7 mouse cellular contexts compared by ENCODE assay signal in genomic region chrX:162158142-162158541, GRCm38 (mm10). TPM values are rescaled to one million over a fixed set of nuclear protein-coding genes. Genes with fewer than 3 reads are reported as not detected.
A peak's percentile ranks its signal among the peaks of the same experiment; 100 is the strongest.
DNase-seq lines count a peak whose midpoint lies in the region; ATAC-seq and TF ChIP-seq lines count a peak whose summit lies in the region.

No protein-coding gene starts in this region.

- H3K27me3 ChIP-seq in E14TG2a.4 (ENCODE audit: insufficient read depth, low read length), result peaks cover 35% of the 10 kb centered on the region
- peaks cover 10% of the 10 kb centered on the region; the same call in 1 of the 2 replicates for H3K27me3 ChIP-seq in heart, embryonic 15.5 days
- H3K27me3 ChIP-seq in stomach, embryonic 14.5 days (ENCODE audit: control insufficient read depth, insufficient read depth, low read length), result no peaks in the 10 kb centered on the region

- WGBS in heart, embryonic 15.5 days, result 25% methylated on average over 5 of the region's 5 CpGs
- 44% methylated on average over 5 of the region's 5 CpGs for WGBS in stomach, embryonic 14.5 days

- no peak for ATAC-seq in heart, embryonic 15.5 days (replicated peaks; ENCODE audit: insufficient number of reproducible peaks, insufficient read depth, low FRiP score, low read depth)
- no peak for ATAC-seq in stomach, embryonic 14.5 days (ENCODE audit: insufficient number of reproducible peaks, insufficient read depth, low FRiP score, low read depth)

- peak; percentile 1 for DNase-seq in adrenal gland, adult 8-10 months
- peak; percentile 65 for DNase-seq in kidney, postnatal 14 days
- no peak for DNase-seq in embryo, embryonic 10 days (ENCODE audit: low spot score)
- no peak for DNase-seq in thymus, postnatal 10 days (ENCODE audit: low spot score in 2 of 2)

- H3K27ac ChIP-seq in heart, embryonic 15.5 days, result no peak overlapping the region
- no peak overlapping the region for H3K27ac ChIP-seq in stomach, embryonic 14.5 days (ENCODE audit: low read length)

- H3K4me3 ChIP-seq in E14TG2a.4 (replicated peaks; ENCODE audit: low read length), result 0 out of 2 replicates have a peak overlapping the region, but pooled peaks have one; percentile 76
- peak overlapping the region; percentile 59 for H3K4me3 ChIP-seq in heart, embryonic 15.5 days
- H3K4me3 ChIP-seq in stomach, embryonic 14.5 days (ENCODE audit: low read depth, low read length), result peak overlapping the region; percentile 51

- no peak for TF ChIP-seq CTCF in E14TG2a.4 (conservative IDR thresholded peaks at IDR 0.05; ENCODE audit: low read length)

- H3K36me3 ChIP-seq in E14TG2a.4 (ENCODE audit: insufficient read depth, low read length), result no peaks in the 10 kb centered on the region
- no peaks in the 10 kb centered on the region for H3K36me3 ChIP-seq in heart, embryonic 15.5 days
- no peaks in the 10 kb centered on the region for H3K36me3 ChIP-seq in stomach, embryonic 14.5 days (ENCODE audit: control insufficient read depth, insufficient read depth, low read length)

- H3K9me3 ChIP-seq in E14TG2a.4 (ENCODE audit: low read length), result no peaks in the 10 kb centered on the region
- no peaks in the 10 kb centered on the region for H3K9me3 ChIP-seq in heart, embryonic 15.5 days (replicated peaks)
- no peaks in the 10 kb centered on the region for H3K9me3 ChIP-seq in stomach, embryonic 14.5 days (ENCODE audit: control insufficient read depth, low read depth, low read length)

- H3K4me1 ChIP-seq in E14TG2a.4 (replicated peaks; ENCODE audit: low read depth, low read length), result no peaks in the 10 kb centered on the region; the same call in 1 of the 2 replicates
- peaks cover 9% of the 10 kb centered on the region; the same call in 1 of the 2 replicates for H3K4me1 ChIP-seq in heart, embryonic 15.5 days (replicated peaks)
- no peaks in the 10 kb centered on the region for H3K4me1 ChIP-seq in stomach, embryonic 14.5 days (ENCODE audit: control insufficient read depth, insufficient read depth, low read length)

- H3K4me2 ChIP-seq in heart, embryonic 15.5 days, result peak overlapping the region; percentile 88
- H3K4me2 ChIP-seq in stomach, embryonic 14.5 days (replicated peaks; ENCODE audit: low read depth, low read length), result peak overlapping the region; percentile 59

- H3K9ac ChIP-seq in heart, embryonic 15.5 days, result 0 out of 2 replicates have a peak overlapping the region, but pooled peaks have one; percentile 56
- H3K9ac ChIP-seq in stomach, embryonic 14.5 days (replicated peaks; ENCODE audit: low read depth, low read length), result 0 out of 2 replicates have a peak overlapping the region, but pooled peaks have one; percentile 52

RNA-seq across cellular contexts. Expression of gene Nhs, which starts 1.4 kb away (rescaled TPM):
- total RNA-seq in adrenal gland, adult 8-10 months (2022), result 1 to 10 TPM; 1.1 to 1.7 (median 1.5) TPM
- polyA plus RNA-seq in heart, embryonic 15.5 days (2015; fragmentation: Nextera tagmentation; extraction: Ambion mirVana), result 0.66 and 1.2 TPM in 2 replicates
- polyA plus RNA-seq in stomach, embryonic 14.5 days (2014; fragmentation: Nextera tagmentation; extraction: Ambion mirVana), result 3.4 and 3.6 TPM in 2 replicates

Comparison
In these comparisons a context has a peak if more than half of its experiments do, and no peak if none do; other contexts are left out.
1. DNase-seq: peak in adrenal gland, adult 8-10 months (single experiment) and kidney, postnatal 14 days (single experiment); none in embryo, embryonic 10 days (single experiment) and thymus, postnatal 10 days (0 of 2).
2. Peak in every context shown above with its lines, with median percentiles within 50 percentile points of each other: H3K4me3 ChIP-seq.